26 mouse cellular contexts compared by ENCODE assay signal in the genomic region with DNA sequence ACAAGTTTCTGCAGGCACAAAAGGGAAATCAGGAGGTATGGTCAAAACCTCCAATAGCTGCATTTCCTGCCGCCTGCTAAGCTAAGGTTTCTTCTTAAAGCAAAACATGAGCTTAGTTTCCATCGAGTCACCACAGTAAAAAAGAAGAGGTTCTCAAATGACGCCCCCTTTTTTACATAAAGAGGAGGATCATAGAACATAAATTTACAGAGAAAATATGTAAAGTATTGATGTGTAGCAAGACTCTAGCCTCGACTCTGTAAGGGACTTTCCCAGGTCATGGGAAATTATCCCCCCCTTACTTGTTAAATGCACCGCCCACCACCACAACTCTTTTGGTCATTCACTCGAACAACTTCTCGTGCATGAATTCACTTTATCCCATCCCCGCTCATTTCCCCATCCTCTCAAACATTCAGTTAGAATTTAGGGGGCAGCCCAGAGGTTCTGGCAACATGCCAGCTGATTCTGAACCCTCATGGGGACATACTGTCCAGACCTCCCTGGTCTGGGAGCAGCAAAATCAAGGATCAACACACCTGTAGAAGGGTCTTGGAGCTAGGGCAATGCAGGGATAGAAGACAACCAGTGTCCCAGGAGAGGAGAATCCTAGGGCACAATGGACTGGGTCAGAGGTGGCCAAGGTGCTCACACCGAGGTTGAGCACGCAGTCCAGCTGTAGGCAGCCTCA. TPM values are rescaled to one million over a fixed set of nuclear protein-coding genes. Genes with fewer than 3 reads are reported as not detected.
DNase-seq lines count a peak whose midpoint lies in the region; ATAC-seq and TF ChIP-seq lines count a peak whose summit lies in the region.
"Had no signal": no experiment of that assay in that cellular context is flagged by ENCODE, and none has a peak within 500 bp of the region (broad histone marks: within the 10 kb centered on the region; RNA-seq: fewer than 3 reads in every experiment).

No protein-coding gene starts in this region.

- no peaks in the 10 kb centered on the region for H3K36me3 ChIP-seq in spleen, adult 2 months (ENCODE audit: control insufficient read depth, insufficient read depth, low read length)
- peaks cover 0 to 7% of the 10 kb centered on the region in 2 experiments; a peak in 2 of 4 replicates for H3K36me3 ChIP-seq in MEL (ENCODE audit: control insufficient read depth in 1 of 2, insufficient read depth in 2 of 2, low read length in 2 of 2)
- H3K36me3 ChIP-seq in intestine, embryonic 16.5 days (ENCODE audit: control insufficient read depth, insufficient read depth, low read length) = no peaks in the 10 kb centered on the region
- H3K36me3 ChIP-seq: embryonic facial prominence, embryonic 12.5 days; liver, embryonic 12.5 days; midbrain, embryonic 10.5 days; neural tube, embryonic 13.5 days had no signal

- TF ChIP-seq CTCF in spleen, adult 2 months (IDR thresholded peaks at IDR 0.05; ENCODE audit: extremely low read depth, insufficient read depth, insufficient read length, insufficient replicate concordance) = no peak
- no peak; a peak in 1 of 6 replicates for TF ChIP-seq CTCF in MEL (IDR thresholded peaks at IDR 0.05 in 2 of 3, conservative IDR thresholded peaks at IDR 0.05 in 1 of 3; ENCODE audit: control insufficient read depth in 1 of 3, insufficient read depth in 1 of 3, low read depth in 2 of 3, low read length in 3 of 3, poor library complexity in 1 of 3, severe bottlenecking in 1 of 3)

- no peak overlapping the region for H3K4me3 ChIP-seq in spleen, adult 2 months (ENCODE audit: extremely low read depth, insufficient read depth, insufficient read length)
- H3K4me3 ChIP-seq in MEL (ENCODE audit: control insufficient read depth in 1 of 2, insufficient read depth in 1 of 2, low read depth in 2 of 2, low read length in 2 of 2) = peak overlapping the region; percentile 42 to 56
- no peak overlapping the region for H3K4me3 ChIP-seq in intestine, embryonic 16.5 days (ENCODE audit: low read length)
- H3K4me3 ChIP-seq: embryonic facial prominence, embryonic 12.5 days; erythroblast, embryonic 14.5 days; liver, embryonic 12.5 days; neural tube, embryonic 13.5 days had no signal

- H3K4me1 ChIP-seq in spleen, adult 2 months (ENCODE audit: control insufficient read depth, insufficient read depth, insufficient read length) = peaks cover 12% of the 10 kb centered on the region; the same call in 1 of the 2 replicates
- H3K4me1 ChIP-seq in MEL (ENCODE audit: control insufficient read depth in 1 of 2, insufficient read depth in 2 of 2, low read length in 2 of 2) = peaks cover 0 to 21% of the 10 kb centered on the region in 2 experiments; a peak in 3 of 4 replicates
- peaks cover 8% of the 10 kb centered on the region; the same call in 1 of the 2 replicates for H3K4me1 ChIP-seq in intestine, embryonic 16.5 days (ENCODE audit: control insufficient read depth, insufficient read depth, low read length)

- no peak for TF ChIP-seq POLR2A in spleen, adult 2 months (IDR thresholded peaks at IDR 0.05; ENCODE audit: low read depth, low read length)
- TF ChIP-seq POLR2A in MEL (IDR thresholded peaks at IDR 0.05; ENCODE audit: control insufficient read depth in 1 of 2, insufficient read depth in 1 of 2, low read depth in 1 of 2, low read length in 2 of 2, poor library complexity in 1 of 2) = peak; percentile 100

- H3K9ac ChIP-seq in MEL (ENCODE audit: control insufficient read depth, low read depth, low read length, poor library complexity, severe bottlenecking) = peak overlapping the region; percentile 77
- H3K9ac ChIP-seq in intestine, embryonic 16.5 days (ENCODE audit: low read depth, low read length) = no peak overlapping the region
- H3K9ac ChIP-seq: embryonic facial prominence, embryonic 12.5 days; lung, embryonic 14.5 days; neural tube, embryonic 13.5 days had no signal

- H3K27me3 ChIP-seq in spleen, adult 2 months (ENCODE audit: control insufficient read depth, insufficient read depth, low read length) = peaks cover 1% of the 10 kb centered on the region; the same call in 1 of the 2 replicates
- no peaks in the 10 kb centered on the region for H3K27me3 ChIP-seq in MEL (ENCODE audit: control insufficient read depth in 1 of 2, insufficient read depth in 2 of 2, low read length in 2 of 2)
- H3K27me3 ChIP-seq in intestine, embryonic 16.5 days (replicated peaks; ENCODE audit: control insufficient read depth, insufficient read depth, low read length) = no peaks in the 10 kb centered on the region
- H3K27me3 ChIP-seq: embryonic facial prominence, embryonic 12.5 days; neural tube, embryonic 13.5 days had no signal

- TF ChIP-seq EP300 in MEL (IDR thresholded peaks at IDR 0.05; ENCODE audit: low read depth in 1 of 2, low read length in 2 of 2) = peak in 1 of 2 experiments; percentile 38; a peak in 1 of 4 replicates

- H3K4me2 ChIP-seq in intestine, embryonic 16.5 days (ENCODE audit: low read depth, low read length) = no peak overlapping the region
- H3K4me2 ChIP-seq: embryonic facial prominence, embryonic 12.5 days; liver, embryonic 12.5 days; lung, embryonic 14.5 days; neural tube, embryonic 13.5 days had no signal

- TF ChIP-seq RAD21 in MEL (IDR thresholded peaks at IDR 0.05; ENCODE audit: low read depth, low read length) = no peak

- peak overlapping the region; percentile 53 for H3K27ac ChIP-seq in spleen, adult 2 months (ENCODE audit: insufficient read depth, low read length)
- peak overlapping the region; percentile 79 for H3K27ac ChIP-seq in MEL (ENCODE audit: control insufficient read depth, low read depth, low read length)
- H3K27ac ChIP-seq in intestine, embryonic 16.5 days (ENCODE audit: low read length) = no peak overlapping the region
- H3K27ac ChIP-seq: embryonic facial prominence, embryonic 12.5 days; kidney, postnatal 0 days; neural tube, embryonic 13.5 days had no signal

- DNase-seq in spleen, adult 2 months (ENCODE audit: low read depth in 1 of 2, low spot score in 2 of 2) = no peak
- DNase-seq in spleen, postnatal 4 days (ENCODE audit: low spot score in 2 of 2) = no peak
- DNase-seq in MEL (ENCODE audit: low read depth, low spot score) = peak; percentile 92
- DNase-seq in neural tube, embryonic 10.5 days (ENCODE audit: extremely low spot score, low spot score) = no peak
- DNase-seq in urinary bladder, adult 2 months (ENCODE audit: low spot score) = no peak
- DNase-seq: adrenal gland, postnatal 10 days; gastrocnemius, postnatal 10 days; heart, adult 18-20 months; heart, postnatal 36 days; kidney, adult 18-20 months; lung, embryonic 14.5 days; lung, postnatal 36 days; right cerebral cortex, adult 18-20 months; thymus, postnatal 36 days had no signal

- WGBS in spleen, adult 2 months = 47% methylated on average over 10 of the region's 10 CpGs
- WGBS in intestine, embryonic 16.5 days = 76% methylated on average over 10 of the region's 10 CpGs

- peak; percentile 50 for ATAC-seq in CD4-positive, CD25-positive, alpha-beta regulatory T cell, adult 4 months
- ATAC-seq in inflammation-experienced regulatory T-cells, adult 6 months = peak; percentile 72
- no peak for ATAC-seq in intestine, embryonic 16.5 days
- ATAC-seq: forebrain, embryonic 14.5 days; hindbrain, embryonic 16.5 days had no signal

- no peaks in the 10 kb centered on the region for H3K9me3 ChIP-seq in MEL (replicated peaks; ENCODE audit: insufficient read depth, low read length)
- H3K9me3 ChIP-seq in intestine, embryonic 16.5 days (ENCODE audit: control insufficient read depth, low read length) = no peaks in the 10 kb centered on the region
- H3K9me3 ChIP-seq: embryonic facial prominence, embryonic 12.5 days; liver, embryonic 12.5 days; neural tube, embryonic 13.5 days had no signal

- H3K79me2 ChIP-seq in MEL (ENCODE audit: control insufficient read depth, insufficient read depth, low read length, poor library complexity) = no peaks in the 10 kb centered on the region

RNA-seq across cellular contexts. Expression of a gene that starts 14.4 kb away (rescaled TPM):
- 210 and 232 TPM in 2 replicates for polyA plus RNA-seq in spleen, adult 2 months (2012; rRNA removed)
- polyA plus RNA-seq in CD4-positive, CD25-positive, alpha-beta regulatory T cell, adult 4 months (2017; shearing (Covaris generic)) = 10 to 100 TPM; 12.0 to 22.3 TPM
- total RNA-seq in MEL (2012; rRNA removed) = 8.6 and 13.4 TPM in 2 replicates
- polyA plus RNA-seq in MEL (2012; ENCODE audit: insufficient read depth in 1 of 2, insufficient read length in 2 of 2, low read depth in 1 of 2, low replicate concordance in 2 of 2, missing spikeins in 1 of 2) = 1 to 10 TPM in 1 of 2 experiments, not detected in 1; 8.2 TPM
- polyA plus RNA-seq in inflammation-experienced regulatory T-cells, adult 6 months (2017; shearing (Covaris generic)) = 100 to 1,000 TPM in 2 of 3 experiments, 10 to 100 TPM in 1; 10.2 to 157 (median 117) TPM
- polyA plus RNA-seq in intestine, embryonic 16.5 days (2015; fragmentation: Nextera tagmentation; extraction: Ambion mirVana) = 2.3 and 3.5 TPM in 2 replicates
- 18.8 and 21.4 TPM in 2 replicates for polyA plus RNA-seq in urinary bladder, adult 2 months (2012; rRNA removed)
- polyA plus RNA-seq: forebrain, embryonic 14.5 days had no signal

RNA-seq across cellular contexts. Expression of a gene that starts 17.9 kb away (rescaled TPM):
- polyA plus RNA-seq in spleen, adult 2 months (2012; rRNA removed) = 5.4 and 10.5 TPM in 2 replicates
- under 1 TPM in 1 of 2 experiments, not detected in 1; 0.59 TPM for polyA plus RNA-seq in CD4-positive, CD25-positive, alpha-beta regulatory T cell, adult 4 months (2017; shearing (Covaris generic))
- total RNA-seq in MEL (2012; rRNA removed) = not detected in 2 replicates
- polyA plus RNA-seq in MEL (2012; ENCODE audit: insufficient read depth in 1 of 2, insufficient read length in 2 of 2, low read depth in 1 of 2, low replicate concordance in 2 of 2, missing spikeins in 1 of 2) = not detected
- polyA plus RNA-seq in inflammation-experienced regulatory T-cells, adult 6 months (2017; shearing (Covaris generic)) = 1 to 10 TPM in 2 of 3 experiments, not detected in 1; 1.2 to 1.3 TPM
- 1.3 and 1.4 TPM in 2 replicates for polyA plus RNA-seq in intestine, embryonic 16.5 days (2015; fragmentation: Nextera tagmentation; extraction: Ambion mirVana)
- 0.06 and 0.07 TPM in 2 replicates for polyA plus RNA-seq in urinary bladder, adult 2 months (2012; rRNA removed)
- total RNA-seq: heart, postnatal 36 days; monocyte, adult 5-6 weeks had no signal
- polyA plus RNA-seq: erythroblast, embryonic 14.5 days had no signal

RNA-seq across cellular contexts. Expression of a gene that starts 21.1 kb away (rescaled TPM):
- polyA plus RNA-seq in spleen, adult 2 months (2012; rRNA removed) = 58.0 and 69.5 TPM in 2 replicates
- polyA plus RNA-seq in CD4-positive, CD25-positive, alpha-beta regulatory T cell, adult 4 months (2017; shearing (Covaris generic)) = 10 to 100 TPM; 40.8 to 61.1 TPM
- 31.2 and 38.4 TPM in 2 replicates for total RNA-seq in MEL (2012; rRNA removed)
- 10 to 100 TPM in 1 of 2 experiments, not detected in 1; 55.5 TPM for polyA plus RNA-seq in MEL (2012; ENCODE audit: insufficient read depth in 1 of 2, insufficient read length in 2 of 2, low read depth in 1 of 2, low replicate concordance in 2 of 2, missing spikeins in 1 of 2)
- polyA plus RNA-seq in inflammation-experienced regulatory T-cells, adult 6 months (2017; shearing (Covaris generic)) = 10 to 100 TPM; 22.1 to 59.6 (median 49.1) TPM
- 32.4 and 34.2 TPM in 2 replicates for polyA plus RNA-seq in intestine, embryonic 16.5 days (2015; fragmentation: Nextera tagmentation; extraction: Ambion mirVana)
- polyA plus RNA-seq in urinary bladder, adult 2 months (2012; rRNA removed) = 39.8 and 45.9 TPM in 2 replicates

RNA-seq across cellular contexts. Expression of a gene that starts 43.8 kb away (rescaled TPM):
- polyA plus RNA-seq in spleen, adult 2 months (2012; rRNA removed) = 22.2 and 33.6 TPM in 2 replicates
- 10 to 100 TPM in 1 of 2 experiments, 1 to 10 TPM in 1; 5.4 to 11.3 TPM for polyA plus RNA-seq in CD4-positive, CD25-positive, alpha-beta regulatory T cell, adult 4 months (2017; shearing (Covaris generic))
- total RNA-seq in MEL (2012; rRNA removed) = not detected in 2 replicates
- not detected for polyA plus RNA-seq in MEL (2012; ENCODE audit: insufficient read depth in 1 of 2, insufficient read length in 2 of 2, low read depth in 1 of 2, low replicate concordance in 2 of 2, missing spikeins in 1 of 2)
- polyA plus RNA-seq in inflammation-experienced regulatory T-cells, adult 6 months (2017; shearing (Covaris generic)) = 10 to 100 TPM in 2 of 3 experiments, 1 to 10 TPM in 1; 2.8 to 17.4 (median 15.1) TPM
- 39.7 and 42.8 TPM in 2 replicates for polyA plus RNA-seq in intestine, embryonic 16.5 days (2015; fragmentation: Nextera tagmentation; extraction: Ambion mirVana)
- polyA plus RNA-seq in urinary bladder, adult 2 months (2012; rRNA removed) = 33.1 and 35.2 TPM in 2 replicates

Comparison
In these comparisons a context has a peak if more than half of its experiments do, and no peak if none do; other contexts are left out.
1. H3K4me3 ChIP-seq: peak in MEL (2 of 2); none in spleen, adult 2 months (single experiment) and intestine, embryonic 16.5 days (single experiment).